Mouse (Mus musculus): ENCODE data around the gene Mdm2. TPM values are rescaled to one million over a fixed set of nuclear protein-coding genes. Genes with fewer than 3 reads are reported as not detected.

Mdm2 gene
- total and polyA plus RNA-seq, 2 experiments from 2014 or later = 28.7 to 65.1 TPM

DNA sequence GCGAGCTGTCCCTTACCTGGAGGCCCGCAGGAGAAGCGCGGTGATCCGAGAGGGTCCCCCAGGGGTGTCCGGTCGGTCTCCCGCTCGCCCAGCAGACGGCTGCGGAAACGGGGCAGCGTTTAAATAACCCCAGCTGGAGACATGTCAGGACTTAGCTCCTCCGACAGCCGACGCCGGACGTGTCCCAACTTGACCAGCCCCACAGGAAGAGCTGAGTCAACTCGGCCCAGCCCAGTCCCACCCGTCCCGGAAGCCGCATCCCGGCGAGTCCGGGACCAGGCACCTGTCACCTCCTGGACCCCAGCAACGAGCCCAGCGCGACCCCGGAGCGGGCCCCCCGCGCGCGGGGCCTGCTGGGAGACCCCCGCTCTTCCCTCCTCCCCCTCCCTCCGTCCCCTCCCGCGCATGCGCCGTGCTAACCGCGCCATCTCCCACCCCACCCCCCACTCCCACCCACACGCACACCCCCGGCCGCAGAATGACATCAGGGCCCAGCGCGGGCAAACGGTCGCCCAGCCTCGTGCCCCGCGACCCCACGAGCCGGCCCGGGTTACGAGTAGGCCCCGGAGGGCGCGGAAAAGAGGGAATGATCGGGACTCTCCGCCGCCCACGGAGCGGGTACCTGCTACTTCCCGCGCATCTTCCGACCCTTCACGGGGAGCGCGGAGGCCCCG, 491 bp downstream of the Mdm2 start:
- peak; percentile 82 for ATAC-seq (ENCODE audit: low FRiP score)
- peaks cover 7% of the 10 kb centered on the region for H3K36me3 ChIP-seq (ENCODE audit: insufficient read depth, low read length)

DNA sequence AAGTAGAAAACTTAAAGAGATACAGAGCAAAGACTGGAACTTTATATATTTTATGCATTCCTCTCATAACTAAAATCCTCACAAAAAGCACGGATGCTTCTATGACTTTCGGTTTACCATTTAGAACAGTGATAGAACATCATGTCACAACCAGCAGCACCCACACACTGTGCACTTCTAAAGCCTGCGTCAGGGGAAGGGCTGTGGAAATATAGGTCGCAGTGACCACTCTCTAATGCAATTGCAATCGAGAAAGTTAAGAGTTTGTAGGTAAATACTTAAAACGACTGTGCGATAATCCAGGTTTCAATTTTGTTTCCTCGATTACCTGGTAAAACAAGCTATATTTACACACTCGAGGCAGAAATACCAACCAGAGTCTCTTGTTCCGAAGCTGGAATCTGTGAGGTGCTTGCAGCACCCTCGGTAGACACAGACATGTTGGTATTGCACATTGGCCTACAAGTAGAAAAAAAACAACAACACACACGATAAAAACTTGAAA, 1.2 kb downstream of the Mdm2 start:
- no peaks in the 10 kb centered on the region for H3K27me3 ChIP-seq (ENCODE audit: insufficient read depth, low read length)
- peak overlapping the region; percentile 96 for H3K4me3 ChIP-seq (ENCODE audit: low read depth, low read length)
- peaks cover 7% of the 10 kb centered on the region for H3K36me3 ChIP-seq (ENCODE audit: insufficient read depth, low read length)
- ATAC-seq (ENCODE audit: low FRiP score) = no peak
- H3K9ac ChIP-seq (replicated peaks; ENCODE audit: low read length, poor library complexity, severe bottlenecking) = peak overlapping the region; percentile 100
- no peaks in the 10 kb centered on the region for H3K9me3 ChIP-seq (ENCODE audit: low read length)
- H3K27ac ChIP-seq (ENCODE audit: low read depth, low read length) = peak overlapping the region; percentile 100; the same call in 1 of the 2 replicates
- no peaks in the 10 kb centered on the region; the same call in none of the 2 replicates for H3K4me1 ChIP-seq (ENCODE audit: insufficient read depth, low read length)
- 48% methylated on average over 12 of the region's 12 CpGs for WGBS
- TF ChIP-seq CTCF (IDR thresholded peaks at IDR 0.05) = no peak
- H3K4me2 ChIP-seq (ENCODE audit: low read depth, low read length, poor library complexity, severe bottlenecking) = peak overlapping the region; percentile 68
- DNase-seq (ENCODE audit: low spot score) = no peak

More for the DNA sequence above, 491 bp downstream of the Mdm2 start:
- Histone ChIP-seq H3K4me3 (ENCODE audit: low read depth, low read length) (peak overlapping the region; percentile 96), H3K4me1 (ENCODE audit: insufficient read depth, low read length) (no peaks in the 10 kb centered on the region; the same call in none of the 2 replicates), H3K9me3 (ENCODE audit: low read length) (no peaks in the 10 kb centered on the region), H3K27ac (ENCODE audit: low read depth, low read length) (peak overlapping the region; percentile 100), H3K4me2 (ENCODE audit: low read depth, low read length, poor library complexity, severe bottlenecking) (peak overlapping the region; percentile 68), H3K9ac (replicated peaks; ENCODE audit: low read length, poor library complexity, severe bottlenecking) (peak overlapping the region; percentile 100), H3K27me3 (ENCODE audit: insufficient read depth, low read length) (no peaks in the 10 kb centered on the region)
- TF ChIP-seq CTCF (IDR thresholded peaks at IDR 0.05) = no peak
- 0% methylated on average over 50 of the region's 71 CpGs for WGBS
- peak; percentile 80 for DNase-seq (ENCODE audit: low spot score)

DNA sequence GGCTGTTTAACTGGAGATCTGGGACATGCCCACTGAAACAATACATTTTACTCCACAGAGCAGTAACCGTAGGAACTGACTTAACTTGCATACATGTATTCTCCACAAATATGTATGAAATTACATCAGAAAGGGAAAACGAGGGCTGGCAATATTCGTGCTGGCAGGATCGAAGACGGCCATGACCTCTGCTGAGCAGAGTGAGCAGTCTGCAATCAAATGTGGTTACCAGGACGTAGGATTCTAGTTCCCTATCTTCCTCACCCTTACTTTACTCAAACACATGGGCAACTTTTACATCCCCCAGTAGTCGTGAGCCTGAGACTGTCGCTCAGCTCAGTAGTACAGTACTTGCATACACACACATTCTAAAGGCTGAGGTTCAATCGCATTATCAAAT, 1.7 kb downstream of the Mdm2 start:
- ATAC-seq (ENCODE audit: low FRiP score) = no peak

DNA sequence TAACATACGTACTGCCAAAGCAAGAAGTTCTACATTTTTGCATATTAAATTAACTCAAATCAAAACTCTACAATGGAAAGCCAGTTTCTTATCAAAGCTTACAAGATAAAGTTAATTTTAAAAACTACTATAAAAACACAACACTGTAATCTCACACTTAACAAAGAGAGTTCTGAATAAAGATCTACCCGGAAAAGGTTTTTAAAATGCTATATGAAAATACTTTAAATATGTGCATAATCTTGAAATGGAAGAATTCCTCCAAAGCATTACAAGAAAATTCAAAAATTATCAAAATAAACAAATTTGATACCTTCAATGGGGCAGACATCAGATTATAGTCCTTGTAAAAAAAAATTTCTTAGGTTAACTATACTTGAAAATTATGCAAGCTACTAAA, 2.2 kb downstream of the Mdm2 start:
- TF ChIP-seq CTCF (IDR thresholded peaks at IDR 0.05) = no peak
- H3K9me3 ChIP-seq (ENCODE audit: low read length) = no peaks in the 10 kb centered on the region
- H3K4me3 ChIP-seq (ENCODE audit: low read depth, low read length) = no peak overlapping the region
- no peak overlapping the region for H3K4me2 ChIP-seq (ENCODE audit: low read depth, low read length, poor library complexity, severe bottlenecking)
- H3K4me1 ChIP-seq (ENCODE audit: insufficient read depth, low read length) = no peaks in the 10 kb centered on the region; the same call in none of the 2 replicates
- 94% methylated on average over 2 of the region's 2 CpGs for WGBS
- no peak for DNase-seq (ENCODE audit: low spot score)
- no peak for ATAC-seq (ENCODE audit: low FRiP score)
- H3K27me3 ChIP-seq (ENCODE audit: insufficient read depth, low read length) = no peaks in the 10 kb centered on the region
- H3K27ac ChIP-seq (ENCODE audit: low read depth, low read length) = no peak overlapping the region
- H3K9ac ChIP-seq (replicated peaks; ENCODE audit: low read length, poor library complexity, severe bottlenecking) = no peak overlapping the region
- peaks cover 14% of the 10 kb centered on the region for H3K36me3 ChIP-seq (ENCODE audit: insufficient read depth, low read length)

More for the DNA sequence above, 1.7 kb downstream of the Mdm2 start:
- no peak overlapping the region for H3K9ac ChIP-seq (replicated peaks; ENCODE audit: low read length, poor library complexity, severe bottlenecking)
- peak overlapping the region; percentile 68 for H3K4me2 ChIP-seq (ENCODE audit: low read depth, low read length, poor library complexity, severe bottlenecking)
- DNase-seq (ENCODE audit: low spot score) = no peak
- H3K36me3 ChIP-seq (ENCODE audit: insufficient read depth, low read length) = peaks cover 9% of the 10 kb centered on the region
- H3K27ac ChIP-seq (ENCODE audit: low read depth, low read length) = no peak overlapping the region
- TF ChIP-seq CTCF (IDR thresholded peaks at IDR 0.05) = no peak
- H3K4me3 ChIP-seq (ENCODE audit: low read depth, low read length) = peak overlapping the region; percentile 96
- H3K4me1 ChIP-seq (ENCODE audit: insufficient read depth, low read length) = no peaks in the 10 kb centered on the region; the same call in none of the 2 replicates
- H3K9me3 ChIP-seq (ENCODE audit: low read length) = no peaks in the 10 kb centered on the region
- WGBS = 89% methylated on average over 9 of the region's 9 CpGs
- H3K27me3 ChIP-seq (ENCODE audit: insufficient read depth, low read length) = no peaks in the 10 kb centered on the region

DNA sequence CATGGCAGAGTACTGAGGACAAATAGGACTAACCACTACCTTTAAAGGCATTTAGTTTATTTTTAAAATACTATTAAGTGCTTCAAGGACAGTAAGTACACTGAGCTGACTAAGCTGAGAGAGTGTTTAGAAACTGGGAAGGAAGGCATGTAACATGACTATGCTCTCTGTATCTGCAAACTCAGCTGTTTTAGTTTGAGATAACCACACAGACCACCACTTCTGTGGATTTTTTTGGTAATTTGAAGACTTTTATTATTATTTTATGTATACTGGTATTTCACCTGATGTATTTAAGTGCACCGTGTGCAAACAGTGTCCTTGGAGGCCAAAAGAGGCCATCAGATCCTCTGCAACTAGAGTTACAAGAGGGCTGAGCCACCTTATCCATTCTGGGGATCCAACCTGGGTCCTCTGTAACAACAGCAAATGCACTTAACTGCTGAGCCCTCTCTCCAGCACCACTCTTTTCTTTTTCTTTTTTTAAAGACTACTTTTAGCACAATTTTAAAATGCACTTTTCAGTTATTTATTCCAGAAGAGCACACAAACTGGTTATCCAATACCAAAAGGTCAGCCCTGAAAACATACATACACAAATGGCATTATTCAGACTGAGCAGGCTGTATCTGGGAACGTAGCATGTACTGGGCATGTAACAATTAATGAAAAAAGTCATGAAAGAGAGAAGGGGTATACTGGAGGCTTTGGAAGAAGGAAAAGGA, 3.3 kb downstream of the Mdm2 start:
- TF ChIP-seq CTCF (IDR thresholded peaks at IDR 0.05) = no peak
- H3K27ac ChIP-seq (ENCODE audit: low read depth, low read length) = no peak overlapping the region
- WGBS = 99% methylated on average over 2 of the region's 2 CpGs
- ATAC-seq (ENCODE audit: low FRiP score) (no peak), DNase-seq (ENCODE audit: low spot score) (no peak)
- H3K27me3 ChIP-seq (ENCODE audit: insufficient read depth, low read length) = no peaks in the 10 kb centered on the region
- H3K36me3 ChIP-seq (ENCODE audit: insufficient read depth, low read length) = peaks cover 20% of the 10 kb centered on the region
- no peak overlapping the region for H3K9ac ChIP-seq (replicated peaks; ENCODE audit: low read length, poor library complexity, severe bottlenecking)
- H3K4me2 ChIP-seq (ENCODE audit: low read depth, low read length, poor library complexity, severe bottlenecking) = no peak overlapping the region
- no peaks in the 10 kb centered on the region for H3K9me3 ChIP-seq (ENCODE audit: low read length)
- H3K4me3 ChIP-seq (ENCODE audit: low read depth, low read length) = no peak overlapping the region
- no peaks in the 10 kb centered on the region; the same call in none of the 2 replicates for H3K4me1 ChIP-seq (ENCODE audit: insufficient read depth, low read length)

DNA sequence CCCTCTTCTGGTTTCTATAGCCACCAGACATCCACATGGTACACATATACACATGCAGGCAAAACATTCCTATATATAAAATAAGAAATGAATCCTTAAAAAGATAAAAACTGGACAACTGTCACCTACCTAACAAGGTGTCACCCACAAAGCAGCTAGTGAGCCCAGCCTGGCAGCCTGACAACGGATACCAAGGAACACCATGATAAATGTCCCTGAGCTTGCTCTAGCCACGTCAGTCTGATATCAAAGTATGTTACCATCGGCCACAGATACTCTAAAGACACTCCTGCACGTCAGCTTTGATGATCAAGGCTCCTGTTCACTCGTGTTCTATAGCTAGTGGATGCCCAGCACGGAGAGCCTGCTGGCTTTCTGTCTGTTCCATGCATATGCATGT, 4.1 kb downstream of the Mdm2 start:
- Histone ChIP-seq H3K9ac (replicated peaks; ENCODE audit: low read length, poor library complexity, severe bottlenecking) (no peak overlapping the region), H3K9me3 (ENCODE audit: low read length) (no peaks in the 10 kb centered on the region), H3K27ac (ENCODE audit: low read depth, low read length) (no peak overlapping the region), H3K4me2 (ENCODE audit: low read depth, low read length, poor library complexity, severe bottlenecking) (no peak overlapping the region), H3K27me3 (ENCODE audit: insufficient read depth, low read length) (no peaks in the 10 kb centered on the region), H3K4me1 (ENCODE audit: insufficient read depth, low read length) (no peaks in the 10 kb centered on the region; the same call in none of the 2 replicates), H3K36me3 (ENCODE audit: insufficient read depth, low read length) (peaks cover 27% of the 10 kb centered on the region), H3K4me3 (ENCODE audit: low read depth, low read length) (no peak overlapping the region)
- TF ChIP-seq CTCF (IDR thresholded peaks at IDR 0.05) = no peak
- no peak for DNase-seq (ENCODE audit: low spot score)
- WGBS = 87% methylated on average over 6 of the region's 6 CpGs
- no peak for ATAC-seq (ENCODE audit: low FRiP score)

Measured in midbrain, postnatal 0 days (tissue).